In the genomic region with DNA sequence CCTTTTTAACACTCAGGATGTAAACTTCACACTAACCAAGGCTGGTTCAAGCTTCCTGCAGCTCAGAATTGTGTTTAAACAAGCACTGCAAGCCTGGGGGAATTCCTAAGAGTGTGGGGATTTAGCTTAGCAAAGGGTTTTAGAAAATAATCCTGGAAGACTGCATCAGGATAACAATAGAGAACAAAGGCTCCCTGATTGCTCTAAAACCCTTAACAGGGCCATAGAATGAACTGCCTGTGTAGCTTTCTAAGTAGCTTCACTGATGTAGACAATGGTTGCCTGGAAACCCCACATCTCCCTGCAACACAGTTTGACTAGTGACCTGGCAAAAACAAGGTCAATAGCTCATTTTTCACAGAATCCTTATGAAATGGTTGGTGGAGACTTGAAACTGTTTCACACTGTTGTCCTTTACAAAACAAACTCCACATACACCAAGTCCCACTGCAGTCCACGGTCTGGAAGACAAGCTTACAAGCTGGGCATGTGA, we compare ENCODE assay signal across 13 mouse cellular contexts.
DNase-seq lines count a peak whose midpoint lies in the region; ATAC-seq and TF ChIP-seq lines count a peak whose summit lies in the region.
"Had no signal": no experiment of that assay in that cellular context is flagged by ENCODE, and none has a peak within 500 bp of the region (broad histone marks: within the 10 kb centered on the region; RNA-seq: fewer than 3 reads in every experiment).

No protein-coding gene starts in this region.

- ATAC-seq in hindbrain, embryonic 12.5 days (ENCODE audit: low FRiP score), result peak; percentile 91
- 0 out of 2 replicates have a peak, but pooled peaks have one; percentile 10 for ATAC-seq in midbrain, postnatal 0 days (ENCODE audit: low FRiP score)

- DNase-seq in Muller cell, postnatal 12 days (ENCODE audit: inconsistent ontology term), result peak; percentile 12
- peak; percentile 26 for DNase-seq in embryo, embryonic 11.5 days (ENCODE audit: low read depth, low spot score)
- DNase-seq in midbrain, postnatal 0 days (ENCODE audit: low spot score), result peak; percentile 44
- DNase-seq in cerebellum, postnatal 36 days, result no peak
- DNase-seq in adrenal gland, adult (ENCODE audit: inconsistent age in 2 of 2, low spot score in 1 of 2), result no peak
- DNase-seq in heart, adult 11 months, result no peak
- DNase-seq in heart, postnatal 25 days (ENCODE audit: low spot score), result no peak
- DNase-seq: heart, adult 2 months; thymus, postnatal 14 days had no signal

- peak overlapping the region; percentile 62 for H3K27ac ChIP-seq in hindbrain, embryonic 12.5 days
- H3K27ac ChIP-seq in midbrain, postnatal 0 days (ENCODE audit: low read depth, low read length), result peak overlapping the region; percentile 34; the same call in 1 of the 2 replicates
- H3K27ac ChIP-seq: heart, adult 2 months; limb, embryonic 13.5 days; lung, embryonic 15.5 days had no signal

- peaks cover 13% of the 10 kb centered on the region for H3K4me1 ChIP-seq in hindbrain, embryonic 12.5 days
- peaks cover 4% of the 10 kb centered on the region; the same call in 1 of the 2 replicates for H3K4me1 ChIP-seq in midbrain, postnatal 0 days (ENCODE audit: insufficient read depth, low read length)
- H3K4me1 ChIP-seq: limb, embryonic 13.5 days; lung, embryonic 15.5 days had no signal

- H3K27me3 ChIP-seq in hindbrain, embryonic 12.5 days, result 0 out of 2 replicates have a peak, but pooled peaks cover 2% of the 10 kb centered on the region
- no peaks in the 10 kb centered on the region for H3K27me3 ChIP-seq in midbrain, postnatal 0 days (ENCODE audit: insufficient read depth, low read length)
- H3K27me3 ChIP-seq: limb, embryonic 13.5 days; lung, embryonic 15.5 days had no signal

- H3K9ac ChIP-seq in hindbrain, embryonic 12.5 days, result no peak overlapping the region
- H3K9ac ChIP-seq in midbrain, postnatal 0 days (replicated peaks; ENCODE audit: low read length, poor library complexity, severe bottlenecking), result no peak overlapping the region
- H3K9ac ChIP-seq: limb, embryonic 13.5 days; lung, embryonic 15.5 days had no signal

- no peak for TF ChIP-seq CTCF in midbrain, postnatal 0 days (IDR thresholded peaks at IDR 0.05)

- H3K4me3 ChIP-seq in hindbrain, embryonic 12.5 days, result no peak overlapping the region
- H3K4me3 ChIP-seq in midbrain, postnatal 0 days (ENCODE audit: low read depth, low read length), result no peak overlapping the region
- H3K4me3 ChIP-seq: erythroblast, embryonic 14.5 days; heart, adult 2 months; limb, embryonic 13.5 days; lung, embryonic 15.5 days had no signal

- no peak overlapping the region for H3K4me2 ChIP-seq in hindbrain, embryonic 12.5 days (replicated peaks)
- H3K4me2 ChIP-seq in midbrain, postnatal 0 days (ENCODE audit: low read depth, low read length, poor library complexity, severe bottlenecking), result no peak overlapping the region
- H3K4me2 ChIP-seq: limb, embryonic 13.5 days; lung, embryonic 15.5 days had no signal

- H3K36me3 ChIP-seq in hindbrain, embryonic 12.5 days, result no peaks in the 10 kb centered on the region
- H3K36me3 ChIP-seq in midbrain, postnatal 0 days (ENCODE audit: insufficient read depth, low read length), result no peaks in the 10 kb centered on the region
- H3K36me3 ChIP-seq: limb, embryonic 13.5 days; lung, embryonic 15.5 days had no signal

- no peaks in the 10 kb centered on the region for H3K9me3 ChIP-seq in hindbrain, embryonic 12.5 days (replicated peaks)
- no peaks in the 10 kb centered on the region for H3K9me3 ChIP-seq in midbrain, postnatal 0 days (ENCODE audit: low read length)
- H3K9me3 ChIP-seq: limb, embryonic 13.5 days; lung, embryonic 15.5 days had no signal

- intact Hi-C loops in heart, postnatal 25 days (cut with DNase I), result no loop called here

- WGBS in hindbrain, embryonic 12.5 days, result 28% methylated on average over 1 of the region's 1 CpGs
- WGBS in midbrain, postnatal 0 days, result 6% methylated on average over 1 of the region's 1 CpGs

Comparison
In these comparisons a context has a peak if more than half of its experiments do, and no peak if none do; other contexts are left out.
1. DNase-seq: peak in Muller cell, postnatal 12 days (single experiment), embryo, embryonic 11.5 days (single experiment) and midbrain, postnatal 0 days (single experiment); none in cerebellum, postnatal 36 days (0 of 2), adrenal gland, adult (0 of 2), heart, adult 11 months (single experiment) and heart, postnatal 25 days (single experiment).